Mouse (Mus musculus) C2C12 (cell line): ENCODE results near the gene Cox15.

Source experiments
- CTCF ChIP-seq: IDR thresholded peaks from one replicate; pipeline ENCODE4 v1.5.1; 2011; ENCODE audit not compliant: control insufficient read depth, insufficient read depth, insufficient read length
- MAX ChIP-seq: IDR thresholded peaks from one replicate; pipeline ENCODE4 v1.6.1; 2011; ENCODE audit warnings: mild to moderate bottlenecking, control low read depth
- MYOG ChIP-seq: IDR thresholded peaks from one replicate; pipeline ENCODE4 v1.6.1; 2011; ENCODE audit not compliant: control insufficient read depth, insufficient read length; ENCODE audit errors: extremely low read depth
- USF1 ChIP-seq: IDR thresholded peaks from one replicate; pipeline ENCODE4 v1.6.1; 2011; ENCODE audit warnings: low read depth, mild to moderate bottlenecking, control low read depth, moderate library complexity

DNA sequence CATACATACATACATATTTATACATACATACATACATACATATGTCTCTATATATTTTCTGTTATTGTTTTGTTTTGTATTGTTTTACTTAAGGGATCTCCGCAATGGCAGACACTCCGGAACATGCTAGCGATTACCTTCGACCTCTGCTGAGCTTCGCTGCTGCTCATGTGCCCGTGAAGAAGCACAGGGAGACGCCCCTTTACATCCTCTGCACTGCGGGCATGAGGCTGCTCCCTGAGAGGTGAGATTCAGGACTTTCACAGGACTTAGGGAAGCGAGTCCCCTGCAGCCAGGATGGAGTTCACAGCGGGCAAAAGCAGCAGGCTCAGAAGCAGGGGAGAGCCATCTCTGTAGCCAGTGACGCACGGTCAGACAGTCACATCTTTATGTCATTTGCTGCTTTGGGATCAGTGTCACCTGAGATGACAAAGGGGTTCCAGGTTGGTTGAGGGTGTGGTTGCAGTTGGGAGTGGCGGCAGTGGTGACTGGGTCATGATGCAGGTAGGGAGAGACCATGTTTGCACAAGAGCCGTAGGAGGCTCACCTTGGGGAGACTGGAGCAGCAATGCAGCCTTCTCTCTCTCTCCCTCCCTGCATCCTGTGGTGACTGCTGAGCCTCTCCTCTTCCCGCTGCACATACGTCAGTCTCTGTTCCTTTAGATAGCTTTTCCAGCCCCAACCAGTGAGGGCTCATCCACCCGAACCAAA lies 47.9 kb downstream of the Cox15 start:
- TF ChIP-seq CTCF, result no peak
- TF ChIP-seq MAX, result no peak
- no peak for TF ChIP-seq USF1
- TF ChIP-seq MYOG, result no peak
